Mouse (Mus musculus) olfactory bulb, adult 2 months (tissue): ENCODE data around the gene Cdk12.

Experiments used
- CTCF ChIP-seq: fragments of 200-500 bp; IDR thresholded peaks from 2 replicates; pipeline ENCODE4 v1.5.1; 2012; ENCODE audit warnings: low read depth, mild to moderate bottlenecking, low read length, moderate library complexity; ENCODE audit not compliant: insufficient read depth
- POLR2A ChIP-seq: fragments of 200-500 bp; IDR thresholded peaks from 2 replicates; pipeline ENCODE4 v1.6.1; 2012; ENCODE audit warnings: mild to moderate bottlenecking, low read depth, low read length, moderate library complexity; ENCODE audit not compliant: insufficient read depth

GRCm38 (mm10) chr11:98317479-98317878, 114.6 kb downstream of the Cdk12 start:
- TF ChIP-seq POLR2A (no peak), CTCF (no peak)
